Mouse (Mus musculus) E14TG2a.4 (cell line): ENCODE results near the gene Lrrc45.
A peak's percentile ranks its signal among the peaks of the same experiment; 100 is the strongest.
"Not testable (repeated sequence)": the region's sequence is repeated elsewhere in the genome, so short reads cannot be mapped to it uniquely, and the experiment has no call there.

ENCODE experiments used
- H3K27me3 ChIP-seq: 2 replicates; pipeline ENCODE4 v1.6.1; 2014; ENCODE audit warnings: low read length, control low read depth; ENCODE audit not compliant: insufficient read depth
- H3K36me3 ChIP-seq: 2 replicates; pipeline ENCODE4 v1.6.1; 2014; ENCODE audit warnings: low read length, control low read depth; ENCODE audit not compliant: insufficient read depth
- H3K4me1 ChIP-seq: replicated peaks from 2 replicates; pipeline ENCODE4 v1.6.1; 2014; ENCODE audit warnings: low read depth, low read length, control low read depth
- H3K4me3 ChIP-seq: replicated peaks from 2 replicates; pipeline ENCODE4 v1.5.1; 2014; ENCODE audit warnings: mild to moderate bottlenecking, low read length
- H3K9me3 ChIP-seq: 2 replicates; pipeline ENCODE4 v1.6.1; 2014; ENCODE audit warnings: low read length, control low read depth
- CTCF ChIP-seq: conservative IDR thresholded peaks from 2 replicates; pipeline ENCODE4 v1.5.1; 2014; ENCODE audit warnings: low read length
- NANOG ChIP-seq: IDR thresholded peaks from 2 replicates; pipeline ENCODE4 v1.6.1; 2014; ENCODE audit warnings: borderline replicate concordance, low read length, mixed read lengths
- POU5F1 ChIP-seq: IDR thresholded peaks from 2 replicates; pipeline ENCODE4 v1.6.1; 2014; ENCODE audit warnings: low read length, borderline replicate concordance

Lrrc45 gene

DNA sequence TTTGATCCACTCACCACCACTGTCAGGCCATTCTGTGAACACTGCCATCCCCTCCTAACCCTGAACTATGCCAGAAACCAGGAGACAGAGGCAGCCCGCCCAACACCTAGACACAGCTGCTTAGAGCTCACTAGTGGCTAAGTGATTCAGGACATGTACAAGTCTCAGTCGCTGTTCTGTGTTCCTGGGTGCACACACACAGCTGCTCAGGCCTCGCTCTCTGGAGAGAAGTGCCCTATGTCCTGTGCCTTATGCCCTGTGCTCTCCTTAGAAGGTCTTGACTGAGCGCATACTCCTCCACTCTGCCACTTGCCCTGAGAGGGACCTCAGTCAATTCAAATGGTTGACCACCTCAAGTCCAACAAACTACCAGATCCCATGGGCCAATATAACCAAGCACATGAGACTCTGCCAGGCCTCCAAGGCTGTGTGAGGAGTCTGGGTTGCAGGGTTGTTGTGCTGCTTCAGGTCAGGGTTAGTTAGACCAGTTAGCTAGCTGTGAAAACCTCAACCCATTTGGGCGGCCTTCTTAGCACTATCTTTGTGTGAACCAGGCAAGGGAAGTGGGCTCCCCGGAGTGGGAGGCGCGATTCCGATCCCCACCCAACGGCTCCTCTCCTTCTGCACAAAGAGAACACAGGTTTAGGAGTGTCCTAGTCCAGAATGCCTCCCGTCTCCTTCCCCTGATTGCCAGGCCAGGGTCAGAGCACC, 15.0 kb downstream of the Lrrc45 start:
- Histone ChIP-seq H3K4me3 (peak overlapping the region; percentile 64), H3K36me3 (peaks cover 20% of the 10 kb centered on the region), H3K9me3 (no peaks in the 10 kb centered on the region), H3K4me1 (peaks cover 62% of the 10 kb centered on the region), H3K27me3 (peaks cover 49% of the 10 kb centered on the region)
- TF ChIP-seq CTCF (no peak), NANOG (no peak), POU5F1 (no peak)

DNA sequence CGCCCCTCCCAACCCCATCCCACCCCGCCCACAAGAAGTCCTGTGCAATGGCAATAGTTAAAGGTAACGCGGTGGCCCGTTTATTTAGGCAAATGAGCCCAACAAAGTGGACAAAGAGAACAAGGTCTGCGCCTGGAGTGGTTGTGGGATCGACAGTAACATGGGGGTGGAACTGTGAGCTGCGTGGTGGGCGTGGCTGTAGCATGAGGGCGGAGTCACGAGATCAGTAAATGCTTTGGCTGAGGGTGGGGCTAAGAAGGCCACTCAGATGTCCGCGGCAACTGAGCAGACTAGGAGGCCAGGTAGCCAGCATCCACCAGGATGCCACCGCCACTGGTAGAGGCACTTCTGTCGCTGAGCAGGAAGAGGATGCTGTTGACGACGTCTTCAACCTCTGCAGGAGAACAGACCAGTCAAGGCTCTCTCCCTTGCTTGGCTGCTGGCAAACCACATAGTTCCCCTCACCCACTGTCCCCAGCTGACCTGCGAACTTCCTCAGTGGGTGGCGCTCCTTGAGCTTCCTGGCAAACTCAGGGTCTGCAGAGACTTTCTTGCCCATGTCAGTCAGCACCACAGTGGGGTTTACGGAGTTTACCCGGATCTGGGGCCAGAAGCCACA, 15.8 kb downstream of the Lrrc45 start:
- Histone ChIP-seq H3K27me3 (peaks cover 45% of the 10 kb centered on the region), H3K4me1 (peaks cover 60% of the 10 kb centered on the region), H3K4me3 (peak overlapping the region; percentile 64), H3K36me3 (peaks cover 19% of the 10 kb centered on the region)
- not testable (repeated sequence) for H3K9me3 ChIP-seq

DNA sequence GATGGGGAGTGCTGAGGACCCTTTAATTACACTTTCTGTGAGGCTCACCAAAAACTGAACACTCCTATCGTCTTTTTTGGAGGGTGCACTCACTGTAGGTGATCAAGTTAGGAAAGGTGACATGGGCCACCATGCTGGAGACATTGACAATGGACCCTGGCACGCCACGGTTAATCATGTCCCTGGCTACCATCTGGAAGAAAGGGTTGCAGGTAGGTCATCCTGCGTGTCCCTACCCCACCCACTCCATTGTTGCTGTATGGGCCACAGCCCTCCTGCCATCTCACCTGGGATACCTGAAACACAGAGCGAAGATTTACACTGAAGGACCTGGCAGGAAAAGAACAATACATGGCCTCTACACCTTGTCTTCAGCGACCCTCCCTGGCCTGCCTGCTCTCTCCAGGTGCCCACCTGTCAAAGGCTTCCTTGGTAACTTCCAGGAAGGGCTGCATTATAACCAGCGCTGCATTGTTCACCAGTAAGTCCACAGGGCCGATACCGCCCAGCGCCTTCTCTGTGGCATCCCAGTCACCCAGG, 16.7 kb downstream of the Lrrc45 start:
- H3K36me3 ChIP-seq, result peaks cover 10% of the 10 kb centered on the region
- peaks cover 43% of the 10 kb centered on the region for H3K27me3 ChIP-seq
- peaks cover 60% of the 10 kb centered on the region for H3K4me1 ChIP-seq
- H3K9me3 ChIP-seq, result no peaks in the 10 kb centered on the region
- H3K4me3 ChIP-seq, result no peak overlapping the region
- no peak for TF ChIP-seq POU5F1
- no peak for TF ChIP-seq CTCF
- TF ChIP-seq NANOG, result no peak

DNA sequence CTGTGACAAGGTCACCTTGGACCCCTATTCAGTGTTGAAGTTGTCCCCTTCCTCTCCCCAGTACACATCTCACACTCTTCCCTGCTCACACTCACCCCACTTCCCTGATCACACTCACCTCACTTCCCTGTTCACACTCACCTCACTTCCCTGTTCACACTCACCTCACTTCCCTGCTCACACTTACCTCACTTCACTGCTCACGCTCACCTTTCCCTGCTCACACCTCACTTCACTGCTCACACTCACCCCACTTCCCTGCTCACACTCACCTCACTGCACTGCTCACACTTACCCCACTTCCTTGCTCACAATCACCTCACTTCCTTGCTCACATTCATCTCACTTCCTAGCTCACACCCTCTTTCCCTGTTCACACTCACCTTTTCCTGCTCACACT, 17.7 kb downstream of the Lrrc45 start:
- TF ChIP-seq CTCF, result no peak
- TF ChIP-seq POU5F1, result no peak
- no peak for TF ChIP-seq NANOG
- peaks cover 33% of the 10 kb centered on the region for H3K27me3 ChIP-seq
- 0 out of 2 replicates have a peak, but pooled peaks cover under 1% of the 10 kb centered on the region for H3K36me3 ChIP-seq
- no peak overlapping the region for H3K4me3 ChIP-seq
- H3K4me1 ChIP-seq, result peaks cover 52% of the 10 kb centered on the region
- H3K9me3 ChIP-seq, result no peaks in the 10 kb centered on the region

DNA sequence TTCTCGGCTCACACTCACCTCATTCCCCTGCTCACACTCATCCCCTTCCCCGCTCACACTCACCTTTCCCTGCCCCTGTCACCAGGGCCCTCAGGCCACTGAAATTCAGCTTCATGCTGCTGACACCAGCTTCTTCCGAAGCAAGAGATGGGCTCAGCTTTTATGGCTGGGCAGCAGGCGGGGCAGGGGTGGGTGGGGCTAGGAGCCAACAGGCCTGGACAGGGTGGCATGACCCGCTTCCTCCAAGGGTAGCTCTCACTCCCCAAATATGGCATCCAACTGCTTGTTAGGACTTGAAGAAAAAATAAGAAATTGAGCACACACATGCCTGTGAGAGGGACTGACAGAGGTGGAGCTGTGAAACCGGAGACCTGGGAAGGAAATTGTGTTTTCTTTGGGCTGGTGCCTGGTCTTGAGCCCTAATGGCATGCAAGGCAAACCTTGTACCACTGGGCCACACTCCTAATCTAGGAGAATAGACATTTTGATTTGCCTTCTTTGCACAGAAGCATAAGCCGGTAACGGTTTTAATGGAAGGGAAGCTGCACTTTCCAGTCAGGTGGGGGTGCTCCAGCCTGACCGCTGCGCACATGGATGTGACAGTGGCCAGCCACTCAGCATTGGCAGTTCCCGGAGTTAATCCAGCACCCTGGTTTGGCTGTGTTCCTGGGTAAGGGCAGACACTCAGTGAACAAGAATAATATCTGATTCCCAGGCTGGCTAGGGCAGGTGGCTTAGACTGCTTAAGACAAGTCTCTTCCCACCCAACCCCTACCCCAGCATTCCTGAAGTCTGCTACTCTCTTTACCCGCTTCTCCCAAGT, 18.3 kb downstream of the Lrrc45 start, which contains the start of gene Cbr2:
Gene Cbr2 (minus strand): TSS at position 257 of the 823 bp plus-strand sequence.
- Histone ChIP-seq H3K9me3 (no peaks in the 10 kb centered on the region), H3K4me1 (peaks cover 58% of the 10 kb centered on the region), H3K36me3 (no peaks in the 10 kb centered on the region), H3K4me3 (no peak within 1 kb of the TSS), H3K27me3 (peaks cover 32% of the 10 kb centered on the region)
- no peak for TF ChIP-seq POU5F1
- no peak for TF ChIP-seq NANOG
- TF ChIP-seq CTCF, result no peak

DNA sequence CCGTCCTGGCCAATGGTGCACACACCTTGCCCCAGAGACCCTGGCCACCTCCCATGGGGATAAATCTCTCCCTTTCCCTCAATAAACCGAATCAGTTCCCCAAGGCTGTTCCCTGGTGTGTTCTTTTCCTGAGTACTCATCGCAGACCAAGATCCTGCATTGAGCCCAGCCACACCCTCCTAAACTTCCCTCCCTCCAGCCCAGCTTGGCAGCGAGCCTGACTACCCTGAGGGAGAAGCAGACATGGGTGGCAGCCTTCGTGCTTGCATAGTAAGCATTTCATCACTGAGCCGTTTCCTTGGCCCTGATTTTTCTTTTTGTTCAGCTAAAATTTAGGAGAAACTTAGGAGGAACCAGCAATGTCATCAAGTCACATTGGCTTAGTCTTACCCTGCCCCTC, 19.8 kb downstream of the Lrrc45 start:
- H3K27me3 ChIP-seq, result peaks cover 23% of the 10 kb centered on the region
- no peaks in the 10 kb centered on the region for H3K36me3 ChIP-seq
- TF ChIP-seq POU5F1 (no peak), NANOG (no peak), CTCF (no peak)
- no peaks in the 10 kb centered on the region for H3K9me3 ChIP-seq
- no peak overlapping the region for H3K4me3 ChIP-seq
- peaks cover 52% of the 10 kb centered on the region for H3K4me1 ChIP-seq

DNA sequence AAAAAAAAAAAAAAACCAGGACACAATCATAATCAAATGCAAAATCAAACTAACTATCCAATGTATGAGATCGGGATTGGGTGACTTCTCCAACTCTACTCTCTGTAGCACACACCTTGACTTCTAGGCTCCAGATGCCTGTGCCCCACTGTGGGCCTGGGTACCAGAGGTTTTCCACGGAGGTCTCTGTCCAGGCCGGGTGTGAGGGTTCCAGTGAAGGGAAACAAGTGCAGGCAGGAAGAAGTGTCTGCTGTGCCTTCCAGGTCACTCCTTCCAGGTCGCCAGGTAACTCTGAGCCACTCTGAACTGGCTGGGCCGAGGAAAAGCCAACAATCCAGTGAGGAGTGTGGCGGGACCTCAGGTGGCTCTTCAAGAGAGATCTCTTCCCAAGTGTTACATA, 22.7 kb downstream of the Lrrc45 start:
- Histone ChIP-seq H3K4me3 (no peak overlapping the region), H3K4me1 (peaks cover 29% of the 10 kb centered on the region), H3K36me3 (no peaks in the 10 kb centered on the region), H3K27me3 (peaks cover 14% of the 10 kb centered on the region; the same call in 1 of the 2 replicates), H3K9me3 (no peaks in the 10 kb centered on the region)
- TF ChIP-seq NANOG, result no peak
- no peak for TF ChIP-seq CTCF
- TF ChIP-seq POU5F1, result no peak

DNA sequence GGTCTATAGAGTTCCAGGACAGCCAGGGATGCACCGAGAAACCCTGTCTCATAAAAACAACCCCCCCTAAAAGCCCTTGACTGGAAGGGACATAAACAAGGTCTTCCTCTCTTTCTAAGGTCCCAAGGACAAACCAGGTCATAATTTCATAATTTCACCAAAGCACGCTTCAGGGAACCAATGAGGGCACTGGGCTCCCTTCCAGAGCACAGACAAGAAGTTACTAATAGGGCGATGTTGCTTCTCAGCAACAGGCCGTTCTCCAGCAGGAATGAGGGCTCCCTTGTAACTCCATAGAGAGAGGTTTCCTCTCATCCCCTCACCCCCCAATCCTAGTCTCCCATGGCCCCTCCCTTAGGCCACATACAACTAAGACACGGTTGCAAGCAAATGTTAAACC, 27.3 kb downstream of the Lrrc45 start:
- H3K4me3 ChIP-seq, result no peak overlapping the region
- no peaks in the 10 kb centered on the region for H3K36me3 ChIP-seq
- no peaks in the 10 kb centered on the region for H3K9me3 ChIP-seq
- H3K27me3 ChIP-seq, result peaks cover 10% of the 10 kb centered on the region; the same call in 1 of the 2 replicates
- no peak for TF ChIP-seq POU5F1
- TF ChIP-seq NANOG, result no peak
- no peak for TF ChIP-seq CTCF
- peaks cover 11% of the 10 kb centered on the region for H3K4me1 ChIP-seq
